Mouse (Mus musculus): Measurements from ENCODE around the gene Gm973. TPM values are rescaled to one million over a fixed set of nuclear protein-coding genes. Genes with fewer than 3 reads are reported as not detected.

Gm973 gene
- polyA plus RNA-seq, 1 experiment, result 6.4 TPM

- DNase-seq (ENCODE audit: low read depth), result no peak
- TF ChIP-seq CTCF (IDR thresholded peaks at IDR 0.05; ENCODE audit: borderline replicate concordance, extremely low read depth, insufficient read depth, insufficient read length) (no peak), POLR2A (IDR thresholded peaks at IDR 0.05; ENCODE audit: borderline replicate concordance, extremely low read depth, insufficient read depth, insufficient read length, poor library complexity, severe bottlenecking) (no peak)
Observed at GRCm38 (mm10) chr1:59573843-59574242, 57.8 kb downstream of the Gm973 start.

- no peak for TF ChIP-seq CTCF (IDR thresholded peaks at IDR 0.05; ENCODE audit: borderline replicate concordance, extremely low read depth, insufficient read depth, insufficient read length)
- TF ChIP-seq POLR2A (IDR thresholded peaks at IDR 0.05; ENCODE audit: borderline replicate concordance, extremely low read depth, insufficient read depth, insufficient read length, poor library complexity, severe bottlenecking), result peak; percentile 27; the same call in 1 of the 2 replicates
- peak; percentile 93 for DNase-seq (ENCODE audit: low read depth)
Observed at GRCm38 (mm10) chr1:59574262-59575187, 58.5 kb downstream of the Gm973 start.

GRCm38 (mm10) chr1:59578770-59579169 lies 62.7 kb downstream of the Gm973 start:
- no peak for DNase-seq (ENCODE audit: low read depth)
- TF ChIP-seq POLR2A (IDR thresholded peaks at IDR 0.05; ENCODE audit: borderline replicate concordance, extremely low read depth, insufficient read depth, insufficient read length, poor library complexity, severe bottlenecking), result no peak
- TF ChIP-seq CTCF (IDR thresholded peaks at IDR 0.05; ENCODE audit: borderline replicate concordance, extremely low read depth, insufficient read depth, insufficient read length), result no peak

DNA sequence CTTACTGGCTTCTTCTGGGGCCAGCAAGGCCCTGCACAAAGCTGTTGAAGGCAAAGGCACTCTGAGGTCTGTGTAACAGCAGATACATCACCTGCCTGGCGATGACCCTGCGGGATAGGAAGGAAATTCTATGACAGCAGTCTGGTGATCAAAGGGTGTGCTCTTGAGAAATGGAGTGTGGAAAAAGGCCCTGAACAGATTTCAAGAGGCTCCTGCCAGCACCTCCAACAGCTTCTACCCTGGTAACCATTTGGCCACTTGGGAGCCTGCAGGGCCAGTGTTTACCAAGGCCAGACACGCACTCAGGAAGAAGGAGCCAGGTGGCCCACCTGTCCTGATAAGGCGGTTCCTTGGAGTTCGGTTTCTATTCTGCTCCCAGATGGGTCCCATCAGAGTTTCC lies 63.3 kb downstream of the Gm973 start:
- no peak for TF ChIP-seq CTCF (IDR thresholded peaks at IDR 0.05; ENCODE audit: borderline replicate concordance, extremely low read depth, insufficient read depth, insufficient read length)
- TF ChIP-seq POLR2A (IDR thresholded peaks at IDR 0.05; ENCODE audit: borderline replicate concordance, extremely low read depth, insufficient read depth, insufficient read length, poor library complexity, severe bottlenecking), result no peak
- DNase-seq (ENCODE audit: low read depth), result no peak

- TF ChIP-seq CTCF (IDR thresholded peaks at IDR 0.05; ENCODE audit: borderline replicate concordance, extremely low read depth, insufficient read depth, insufficient read length) (no peak), POLR2A (IDR thresholded peaks at IDR 0.05; ENCODE audit: borderline replicate concordance, extremely low read depth, insufficient read depth, insufficient read length, poor library complexity, severe bottlenecking) (no peak)
- no peak for DNase-seq (ENCODE audit: low read depth)
Observed at GRCm38 (mm10) chr1:59580131-59580751, 64.2 kb downstream of the Gm973 start.

- TF ChIP-seq CTCF (IDR thresholded peaks at IDR 0.05; ENCODE audit: borderline replicate concordance, extremely low read depth, insufficient read depth, insufficient read length), result no peak
- TF ChIP-seq POLR2A (IDR thresholded peaks at IDR 0.05; ENCODE audit: borderline replicate concordance, extremely low read depth, insufficient read depth, insufficient read length, poor library complexity, severe bottlenecking), result no peak
- no peak for DNase-seq (ENCODE audit: low read depth)
Observed at GRCm38 (mm10) chr1:59580880-59581279, 64.8 kb downstream of the Gm973 start.

DNA sequence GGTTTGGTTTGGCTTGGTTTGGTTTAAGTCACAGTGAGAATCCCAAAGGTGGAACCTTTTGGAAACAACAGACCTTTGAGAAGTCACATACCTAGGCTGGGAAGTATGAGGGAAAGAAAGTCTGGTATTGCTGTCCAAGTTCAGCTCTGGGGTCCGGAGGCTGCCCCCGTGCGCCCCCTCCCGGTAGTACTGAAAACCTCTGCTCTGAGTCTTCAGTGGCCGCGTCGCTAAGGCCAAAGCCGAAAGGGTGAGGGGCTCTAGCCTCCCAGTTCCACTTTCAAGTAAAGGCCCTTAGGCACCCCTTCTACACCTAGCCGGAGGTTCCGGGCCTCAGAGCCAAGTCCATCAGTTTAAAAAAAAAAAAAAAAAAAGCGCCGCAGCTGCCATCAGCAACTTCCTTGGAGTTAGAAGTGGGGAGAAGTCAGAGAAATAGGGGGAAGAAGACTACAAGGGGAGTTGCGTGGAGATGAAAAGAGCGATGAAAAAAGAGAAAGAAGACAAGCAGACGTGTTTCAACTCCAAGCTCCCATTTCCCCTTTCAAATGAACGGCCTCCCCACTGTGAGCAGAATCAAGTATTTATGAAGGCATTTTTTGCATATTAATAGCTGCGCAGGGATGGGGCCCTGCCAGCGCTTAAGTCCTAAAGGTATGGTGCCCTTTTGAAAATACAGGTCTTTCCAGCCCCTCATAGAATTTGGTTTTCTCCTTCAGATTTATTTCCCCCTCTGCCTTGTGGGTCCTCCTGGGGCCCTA lies 68.8 kb downstream of the Gm973 start:
- DNase-seq (ENCODE audit: low read depth), result peak; percentile 76
- TF ChIP-seq CTCF (IDR thresholded peaks at IDR 0.05; ENCODE audit: borderline replicate concordance, extremely low read depth, insufficient read depth, insufficient read length) (peak; percentile 88), POLR2A (IDR thresholded peaks at IDR 0.05; ENCODE audit: borderline replicate concordance, extremely low read depth, insufficient read depth, insufficient read length, poor library complexity, severe bottlenecking) (no peak)

GRCm38 (mm10) chr1:59589271-59589670 lies 73.2 kb downstream of the Gm973 start:
- no peak for TF ChIP-seq POLR2A (IDR thresholded peaks at IDR 0.05; ENCODE audit: borderline replicate concordance, extremely low read depth, insufficient read depth, insufficient read length, poor library complexity, severe bottlenecking)
- no peak for TF ChIP-seq CTCF (IDR thresholded peaks at IDR 0.05; ENCODE audit: borderline replicate concordance, extremely low read depth, insufficient read depth, insufficient read length)
- no peak for DNase-seq (ENCODE audit: low read depth)

DNA sequence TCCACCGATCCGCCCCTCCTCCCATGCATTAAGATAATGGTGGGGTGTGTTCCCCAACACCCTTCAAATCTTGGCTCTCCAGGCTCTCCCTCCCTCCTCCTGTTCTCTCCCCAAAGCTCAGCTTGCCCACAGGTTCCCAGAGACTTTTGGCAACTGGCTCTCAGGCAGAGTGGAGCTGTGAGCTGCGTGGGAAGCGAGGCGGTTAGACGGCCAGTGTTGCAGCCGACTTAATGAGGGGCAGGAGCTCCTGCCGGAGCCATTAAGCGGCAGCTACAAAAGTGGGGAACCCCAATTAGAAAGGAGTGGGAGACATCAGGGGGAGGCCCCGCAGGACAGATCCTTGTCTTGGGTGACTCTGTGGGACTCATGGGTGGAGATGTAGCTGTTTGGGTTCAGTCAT lies 76.3 kb downstream of the Gm973 start:
- no peak for TF ChIP-seq CTCF (IDR thresholded peaks at IDR 0.05; ENCODE audit: borderline replicate concordance, extremely low read depth, insufficient read depth, insufficient read length)
- no peak for TF ChIP-seq POLR2A (IDR thresholded peaks at IDR 0.05; ENCODE audit: borderline replicate concordance, extremely low read depth, insufficient read depth, insufficient read length, poor library complexity, severe bottlenecking)
- DNase-seq (ENCODE audit: low read depth), result peak; percentile 75

GRCm38 (mm10) chr1:59592876-59593275 lies 76.8 kb downstream of the Gm973 start:
- TF ChIP-seq POLR2A (IDR thresholded peaks at IDR 0.05; ENCODE audit: borderline replicate concordance, extremely low read depth, insufficient read depth, insufficient read length, poor library complexity, severe bottlenecking) (no peak), CTCF (IDR thresholded peaks at IDR 0.05; ENCODE audit: borderline replicate concordance, extremely low read depth, insufficient read depth, insufficient read length) (no peak)
- peak; percentile 72 for DNase-seq (ENCODE audit: low read depth)

DNA sequence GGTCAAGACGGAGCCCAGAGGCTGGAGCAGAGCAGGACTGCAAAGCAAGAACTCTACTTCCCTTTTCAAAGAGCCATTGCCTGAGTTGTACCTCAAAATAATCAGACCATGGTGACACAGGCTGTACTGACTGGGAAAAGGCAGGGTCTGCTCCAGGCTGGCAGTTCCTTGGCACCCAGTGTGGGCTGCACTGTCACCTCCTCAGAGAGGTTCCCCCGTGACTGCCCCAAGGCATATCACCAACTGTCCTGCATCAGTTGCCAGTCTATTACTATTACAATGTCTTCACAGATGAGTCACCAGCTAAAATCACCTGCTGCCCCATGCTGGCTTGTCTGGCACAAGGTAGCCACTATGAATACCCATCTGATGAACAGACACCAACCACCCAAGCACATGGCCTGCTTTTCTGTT lies 77.6 kb downstream of the Gm973 start:
- peak; percentile 7 for DNase-seq (ENCODE audit: low read depth)
- TF ChIP-seq CTCF (IDR thresholded peaks at IDR 0.05; ENCODE audit: borderline replicate concordance, extremely low read depth, insufficient read depth, insufficient read length), result no peak
- TF ChIP-seq POLR2A (IDR thresholded peaks at IDR 0.05; ENCODE audit: borderline replicate concordance, extremely low read depth, insufficient read depth, insufficient read length, poor library complexity, severe bottlenecking), result no peak

Measured in brain, embryonic 14.5 days (tissue).